9 mouse cellular contexts compared by ENCODE assay signal in the genomic region with DNA sequence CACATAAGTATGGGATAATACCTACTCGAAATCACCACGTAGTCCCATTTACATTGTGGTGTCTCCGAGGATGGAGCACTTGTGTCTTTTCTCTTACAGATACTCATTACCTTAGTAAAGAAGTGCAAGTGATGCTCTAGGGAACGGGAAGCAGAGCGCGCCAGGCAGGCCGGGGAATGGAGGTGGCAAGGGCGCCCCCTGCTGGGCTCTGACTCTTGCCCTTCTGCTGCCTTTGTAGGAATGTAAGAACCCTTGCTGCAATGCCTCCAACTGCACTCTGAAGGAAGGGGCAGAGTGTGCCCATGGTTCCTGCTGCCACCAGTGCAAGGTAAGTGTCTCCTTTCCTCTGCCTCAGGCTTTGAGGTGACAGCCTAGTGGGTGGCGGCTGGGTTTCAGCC. TPM values are rescaled to one million over a fixed set of nuclear protein-coding genes. Genes with fewer than 3 reads are reported as not detected.
DNase-seq lines count a peak whose midpoint lies in the region; ATAC-seq and TF ChIP-seq lines count a peak whose summit lies in the region.
"Had no signal": no experiment of that assay in that cellular context is flagged by ENCODE, and none has a peak within 500 bp of the region (broad histone marks: within the 10 kb centered on the region; RNA-seq: fewer than 3 reads in every experiment).

No protein-coding gene starts in this region.

- no peaks in the 10 kb centered on the region for H3K79me2 ChIP-seq in CH12.LX (replicated peaks; ENCODE audit: control insufficient read depth, extremely low read depth, insufficient read depth, poor library complexity, severe bottlenecking)

- peak overlapping the region; percentile 82; the same call in 1 of the 2 replicates for H3K27ac ChIP-seq in CH12.LX (ENCODE audit: insufficient read depth, low read depth)
- H3K27ac ChIP-seq in liver, embryonic 16.5 days (ENCODE audit: low read length) = peak overlapping the region; percentile 41; the same call in 1 of the 2 replicates
- H3K27ac ChIP-seq in midbrain, embryonic 11.5 days (ENCODE audit: low read depth, low read length) = no peak overlapping the region
- H3K27ac ChIP-seq: heart, embryonic 13.5 days had no signal

- 55% methylated on average over 9 of the region's 9 CpGs for WGBS in liver, embryonic 16.5 days (ENCODE audit: insufficient replicate concordance)
- 67% methylated on average over 9 of the region's 9 CpGs for WGBS in midbrain, embryonic 11.5 days

- peaks cover 0 to 8% of the 10 kb centered on the region in 2 experiments for H3K36me3 ChIP-seq in CH12.LX (replicated peaks in 1 of 2; ENCODE audit: control insufficient read depth in 1 of 2, insufficient read depth in 1 of 2, low read length in 1 of 2)
- H3K36me3 ChIP-seq in liver, embryonic 16.5 days (ENCODE audit: control insufficient read depth, insufficient read depth) = no peaks in the 10 kb centered on the region
- no peaks in the 10 kb centered on the region for H3K36me3 ChIP-seq in midbrain, embryonic 11.5 days (ENCODE audit: control insufficient read depth, insufficient read depth, low read length)

- TF ChIP-seq EP300 in CH12.LX (IDR thresholded peaks at IDR 0.05; ENCODE audit: low read length) = no peak

- peak; percentile 80 to 99 for TF ChIP-seq CTCF in CH12.LX (conservative IDR thresholded peaks at IDR 0.05 in 1 of 2, IDR thresholded peaks at IDR 0.05 in 1 of 2; ENCODE audit: low read depth in 2 of 2, low read length in 2 of 2)

- H3K4me1 ChIP-seq in CH12.LX (ENCODE audit: control insufficient read depth in 1 of 2, insufficient read depth in 2 of 2) = peaks cover 21 to 52% of the 10 kb centered on the region in 2 experiments
- H3K4me1 ChIP-seq in liver, embryonic 16.5 days (ENCODE audit: control insufficient read depth, low read depth, low read length) = peaks cover 20% of the 10 kb centered on the region
- H3K4me1 ChIP-seq in midbrain, embryonic 11.5 days (ENCODE audit: control insufficient read depth, insufficient read depth, low read length) = no peaks in the 10 kb centered on the region

- no peaks in the 10 kb centered on the region for H3K9me3 ChIP-seq in CH12.LX (replicated peaks; ENCODE audit: low read length)
- H3K9me3 ChIP-seq in liver, embryonic 16.5 days (replicated peaks; ENCODE audit: control insufficient read depth, low read length) = no peaks in the 10 kb centered on the region
- no peaks in the 10 kb centered on the region for H3K9me3 ChIP-seq in midbrain, embryonic 11.5 days (ENCODE audit: control insufficient read depth, low read length)
- H3K9me3 ChIP-seq: heart, embryonic 13.5 days had no signal

- DNase-seq in 3134 (ENCODE audit: extremely low read depth, insufficient read length, low spot score) (peak; percentile 64), CH12.LX (ENCODE audit: extremely low read depth) (peak; percentile 94)
- peak; percentile 30 for DNase-seq in c-Kit-positive CD71-negative TER-119-negative erythroid progenitor cells, embryonic 14.5 days (ENCODE audit: low read depth)
- peak; percentile 67 to 72 for DNase-seq in gastrocnemius, adult 8-10 months (ENCODE audit: low spot score in 2 of 2)
- DNase-seq in kidney, postnatal 25 days = peak; percentile 71 to 81
- DNase-seq in right cerebral cortex, postnatal 4 days = peak; percentile 57
- no peak for DNase-seq in midbrain, embryonic 11.5 days (ENCODE audit: low spot score, missing footprints)

- in situ Hi-C loops in CH12.LX (cut with MboI; ENCODE audit: low pct_ligation_motif_present, low pct_unique_long_range_greater_than_20kb, low sequenced_read_pairs) = loop anchor here (5.0 to 25.0 kb wide), 2 partner anchors 66 to 166 kb away; a partner anchor contains a TSS

- peak; percentile 23; the same call in 1 of the 2 replicates for ATAC-seq in liver, embryonic 16.5 days (ENCODE audit: low read depth)
- no peak for ATAC-seq in midbrain, embryonic 11.5 days (ENCODE audit: low FRiP score)

- H3K9ac ChIP-seq in CH12.LX (ENCODE audit: insufficient read depth, low read depth) = 0 out of 2 replicates have a peak overlapping the region, but pooled peaks have one; percentile 7
- no peak overlapping the region for H3K9ac ChIP-seq in liver, embryonic 16.5 days (ENCODE audit: low read depth, low read length)
- H3K9ac ChIP-seq in midbrain, embryonic 11.5 days (ENCODE audit: low read length) = no peak overlapping the region
- H3K9ac ChIP-seq: heart, embryonic 13.5 days had no signal

- TF ChIP-seq RAD21 in CH12.LX (IDR thresholded peaks at IDR 0.05; ENCODE audit: low read depth, low read length) = peak; percentile 92

- TF ChIP-seq POLR2A in CH12.LX (IDR thresholded peaks at IDR 0.05; ENCODE audit: low read depth, low read length) = no peak; the same call in 1 of the 2 replicates

- peak overlapping the region; percentile 14 to 43 (median 22) for H3K4me3 ChIP-seq in CH12.LX (replicated peaks in 1 of 3; ENCODE audit: low read depth in 2 of 3, low read length in 2 of 3, poor library complexity in 1 of 3)
- no peak overlapping the region for H3K4me3 ChIP-seq in liver, embryonic 16.5 days (ENCODE audit: low read depth, low read length)
- H3K4me3 ChIP-seq in midbrain, embryonic 11.5 days (ENCODE audit: low read depth, low read length) = no peak overlapping the region
- H3K4me3 ChIP-seq: heart, embryonic 13.5 days had no signal

- dilution Hi-C loops in CH12.LX (cut with MboI; ENCODE audit: extremely low pct_ligation_motif_present, extremely low pct_unique_long_range_greater_than_20kb, low sequenced_read_pairs) = no loop called here

- peak overlapping the region; percentile 92 for H3K4me2 ChIP-seq in CH12.LX (ENCODE audit: insufficient read depth, low read depth, poor library complexity, severe bottlenecking)
- no peak overlapping the region for H3K4me2 ChIP-seq in liver, embryonic 16.5 days (ENCODE audit: low read depth, low read length)
- no peak overlapping the region for H3K4me2 ChIP-seq in midbrain, embryonic 11.5 days
- H3K4me2 ChIP-seq: heart, embryonic 13.5 days had no signal

- H3K27me3 ChIP-seq in CH12.LX (replicated peaks) = no peaks in the 10 kb centered on the region
- no peaks in the 10 kb centered on the region for H3K27me3 ChIP-seq in liver, embryonic 16.5 days (ENCODE audit: control insufficient read depth, insufficient read depth, low read depth, low read length)
- H3K27me3 ChIP-seq in midbrain, embryonic 11.5 days (ENCODE audit: control insufficient read depth, insufficient read depth, low read length) = no peaks in the 10 kb centered on the region
- H3K27me3 ChIP-seq: heart, embryonic 13.5 days had no signal

TF ChIP-seq in CH12.LX, 34 proteins besides CTCF, POLR2A, EP300 and RAD21:
- TF ChIP-seq CHD1 (IDR thresholded peaks at IDR 0.05; ENCODE audit: low read depth, low read length) (no peak), TCF12 (IDR thresholded peaks at IDR 0.05; ENCODE audit: low read depth, low read length) (no peak; the same call in 1 of the 2 replicates), MAZ (IDR thresholded peaks at IDR 0.05; ENCODE audit: low read depth, low read length) (no peak), IRF4 (IDR thresholded peaks at IDR 0.05; ENCODE audit: low read depth, low read length) (peak; percentile 47; the same call in 1 of the 2 replicates), JUN (IDR thresholded peaks at IDR 0.05; ENCODE audit: insufficient read depth, low read depth, low read length) (no peak), MAX (IDR thresholded peaks at IDR 0.05; ENCODE audit: low read length) (no peak), USF2 (conservative IDR thresholded peaks at IDR 0.05; ENCODE audit: low read depth, low read length) (no peak), MAFK (IDR thresholded peaks at IDR 0.05; ENCODE audit: insufficient replicate concordance, low read length) (no peak), USF1 (IDR thresholded peaks at IDR 0.05; ENCODE audit: low read depth, low read length) (no peak), KAT2A (IDR thresholded peaks at IDR 0.05; ENCODE audit: insufficient replicate concordance, low read length) (no peak), POLR2AphosphoS2 (IDR thresholded peaks at IDR 0.05; ENCODE audit: low read depth, low read length) (no peak), ETS1 (conservative IDR thresholded peaks at IDR 0.05; ENCODE audit: low read depth, low read length) (no peak), PAX5 (IDR thresholded peaks at IDR 0.05; ENCODE audit: low read length) (no peak), SMC3 (IDR thresholded peaks at IDR 0.05; ENCODE audit: low read depth, low read length) (peak; percentile 98), RCOR1 (conservative IDR thresholded peaks at IDR 0.05; ENCODE audit: low read depth, low read length) (no peak), MEF2A (IDR thresholded peaks at IDR 0.05; ENCODE audit: borderline replicate concordance, low read depth, low read length) (0 out of 2 replicates have a peak, but pooled peaks have one; percentile 11), E2F4 (IDR thresholded peaks at IDR 0.05; ENCODE audit: insufficient replicate concordance, low read depth, low read length) (no peak), ZKSCAN1 (IDR thresholded peaks at IDR 0.05; ENCODE audit: borderline replicate concordance, low read depth, low read length) (no peak), ZMIZ1 (IDR thresholded peaks at IDR 0.05; ENCODE audit: low read depth, low read length) (no peak), MXI1 (IDR thresholded peaks at IDR 0.05; ENCODE audit: low read depth, low read length) (no peak)

RNA-seq across cellular contexts. Expression of a gene that starts 37.8 kb away (rescaled TPM):
- 0.08 TPM in 2 replicates for total RNA-seq in CH12.LX (2012; rRNA removed)
- total RNA-seq in CH12.LX (2014; rRNA removed) = not detected in 2 replicates
- not detected in 2 replicates for polyA plus RNA-seq in CH12.LX (2012; ENCODE audit: insufficient read length, low read depth)
- total RNA-seq in gastrocnemius, adult 8-10 months (2022) = not detected
- polyA plus RNA-seq in liver, embryonic 16.5 days (2015; fragmentation: Nextera tagmentation; extraction: Ambion mirVana) = 0.04 and 0.07 TPM in 2 replicates
- 1.0 and 1.4 TPM in 2 replicates for polyA plus RNA-seq in midbrain, embryonic 11.5 days (2014; fragmentation: Nextera tagmentation; extraction: Ambion mirVana)

Comparison
In these comparisons a context has a peak if more than half of its experiments do, and no peak if none do; other contexts are left out.
1. H3K4me3 ChIP-seq: peak in CH12.LX (3 of 3); none in liver, embryonic 16.5 days (single experiment) and midbrain, embryonic 11.5 days (single experiment).